ENCODE assay signal across 8 mouse cellular contexts in the genomic region with DNA sequence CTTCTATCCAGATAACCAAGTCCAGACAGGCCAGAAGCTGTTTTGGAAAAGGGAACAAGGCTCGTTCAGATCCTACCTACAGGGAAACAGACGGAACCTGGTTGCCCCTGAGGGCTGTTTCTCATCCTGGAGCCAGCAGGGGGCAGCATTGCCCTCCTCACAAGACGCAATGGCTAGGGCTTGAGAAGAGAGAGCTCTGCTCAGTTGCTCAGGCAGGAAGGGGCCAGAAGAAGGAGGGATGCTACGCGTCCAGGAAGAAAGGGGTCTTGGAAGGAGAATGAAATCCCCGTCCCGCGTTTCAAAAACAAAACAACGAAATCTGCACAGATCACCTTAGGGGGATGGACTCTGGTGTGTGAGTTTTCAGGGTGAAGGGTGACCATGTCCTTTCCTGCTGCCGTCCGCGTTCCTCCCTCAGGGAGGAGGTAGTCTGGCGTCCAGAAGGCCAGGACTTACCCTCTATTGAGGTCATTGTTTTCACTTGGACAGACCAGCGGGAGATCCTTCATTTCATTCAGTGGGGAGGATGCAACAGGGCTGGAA. TPM values are rescaled to one million over a fixed set of nuclear protein-coding genes. Genes with fewer than 3 reads are reported as not detected.
DNase-seq lines count a peak whose midpoint lies in the region; ATAC-seq and TF ChIP-seq lines count a peak whose summit lies in the region.

No protein-coding gene starts in this region.

- H3K4me3 ChIP-seq in MEL (ENCODE audit: control insufficient read depth in 1 of 2, insufficient read depth in 1 of 2, low read depth in 2 of 2, low read length in 2 of 2), result no peak overlapping the region
- H3K4me3 ChIP-seq in cerebellum, adult 2 months (replicated peaks; ENCODE audit: insufficient read depth, low read depth, low read length), result peak overlapping the region; percentile 28
- H3K4me3 ChIP-seq in layer of hippocampus, adult 2 months, result no peak overlapping the region; the same call in 1 of the 2 replicates
- no peak overlapping the region for H3K4me3 ChIP-seq in lung, postnatal 0 days (ENCODE audit: low read depth, low read length)

- no peak for TF ChIP-seq POLR2A in MEL (IDR thresholded peaks at IDR 0.05; ENCODE audit: control insufficient read depth in 1 of 2, insufficient read depth in 1 of 2, low read depth in 1 of 2, low read length in 2 of 2, poor library complexity in 1 of 2)
- TF ChIP-seq POLR2A in cerebellum, adult 2 months (IDR thresholded peaks at IDR 0.05; ENCODE audit: borderline replicate concordance, insufficient read depth, low read length), result no peak

- no peak overlapping the region for H3K4me2 ChIP-seq in lung, postnatal 0 days (replicated peaks; ENCODE audit: low read depth, low read length)

- no peak overlapping the region for H3K27ac ChIP-seq in MEL (ENCODE audit: control insufficient read depth, low read depth, low read length)
- H3K27ac ChIP-seq in cerebellum, adult 2 months (ENCODE audit: insufficient read depth, low read length), result no peak overlapping the region
- peak overlapping the region; percentile 54 for H3K27ac ChIP-seq in layer of hippocampus, adult 2 months
- H3K27ac ChIP-seq in lung, postnatal 0 days (ENCODE audit: low read length), result peak overlapping the region; percentile 78; the same call in 1 of the 2 replicates

- H3K9ac ChIP-seq in MEL (ENCODE audit: control insufficient read depth, low read depth, low read length, poor library complexity, severe bottlenecking), result no peak overlapping the region
- no peak overlapping the region for H3K9ac ChIP-seq in lung, postnatal 0 days (replicated peaks; ENCODE audit: low read depth)

- H3K9me3 ChIP-seq in MEL (replicated peaks; ENCODE audit: insufficient read depth, low read length), result no peaks in the 10 kb centered on the region
- H3K9me3 ChIP-seq in lung, postnatal 0 days (ENCODE audit: low read length), result no peaks in the 10 kb centered on the region

- 10% methylated on average over 14 of the region's 14 CpGs for WGBS in cerebellum, adult 2 months
- 14% methylated on average over 14 of the region's 14 CpGs for WGBS in lung, postnatal 0 days

- no peak for TF ChIP-seq EP300 in MEL (IDR thresholded peaks at IDR 0.05; ENCODE audit: low read depth in 1 of 2, low read length in 2 of 2)
- no peak for TF ChIP-seq EP300 in lung, postnatal 0 days (IDR thresholded peaks at IDR 0.05)

- TF ChIP-seq CTCF in MEL (IDR thresholded peaks at IDR 0.05 in 2 of 3, conservative IDR thresholded peaks at IDR 0.05 in 1 of 3; ENCODE audit: control insufficient read depth in 1 of 3, insufficient read depth in 1 of 3, low read depth in 2 of 3, low read length in 3 of 3, poor library complexity in 1 of 3, severe bottlenecking in 1 of 3), result peak; percentile 94 to 97 (median 94)
- TF ChIP-seq CTCF in cerebellum, adult 2 months (IDR thresholded peaks at IDR 0.05; ENCODE audit: borderline replicate concordance, insufficient read depth, low read depth, low read length), result peak; percentile 89
- peak; percentile 100 for TF ChIP-seq CTCF in layer of hippocampus, adult 2 months (conservative IDR thresholded peaks at IDR 0.05)
- TF ChIP-seq CTCF in lung, postnatal 0 days (IDR thresholded peaks at IDR 0.05), result peak; percentile 96

- H3K4me1 ChIP-seq in MEL (ENCODE audit: control insufficient read depth in 1 of 2, insufficient read depth in 2 of 2, low read length in 2 of 2), result no peaks in the 10 kb centered on the region
- peaks cover 3% of the 10 kb centered on the region; the same call in 1 of the 2 replicates for H3K4me1 ChIP-seq in cerebellum, adult 2 months (ENCODE audit: control insufficient read depth, insufficient read depth, low read length)
- H3K4me1 ChIP-seq in lung, postnatal 0 days (ENCODE audit: insufficient read depth, low read depth, low read length), result no peaks in the 10 kb centered on the region

- peak; percentile 78 for ATAC-seq in lung, postnatal 0 days

- DNase-seq in MEL (ENCODE audit: low read depth, low spot score), result peak; percentile 91
- peak; percentile 75 to 82 for DNase-seq in cerebellum, adult 2 months
- peak; percentile 97 for DNase-seq in forelimb bud, embryonic 11.5 days (ENCODE audit: low read depth, low spot score)
- DNase-seq in heart, postnatal 4 days, result peak; percentile 86
- DNase-seq in layer of hippocampus, adult 2 months (ENCODE audit: low spot score in 2 of 2), result peak; percentile 83 to 88
- peak; percentile 90 for DNase-seq in lung, postnatal 0 days (ENCODE audit: low spot score)
- peak; percentile 83 for DNase-seq in ovary, postnatal 14 days (ENCODE audit: low spot score)
- DNase-seq in thymus, postnatal 10 days (ENCODE audit: low spot score in 2 of 2), result peak; percentile 63 to 82

- no peaks in the 10 kb centered on the region for H3K79me2 ChIP-seq in MEL (ENCODE audit: control insufficient read depth, insufficient read depth, low read length, poor library complexity)

- H3K36me3 ChIP-seq in MEL (ENCODE audit: control insufficient read depth in 1 of 2, insufficient read depth in 2 of 2, low read length in 2 of 2), result 0 out of 4 replicates have a peak, but pooled peaks cover 0 to 2% of the 10 kb centered on the region in 2 experiments
- no peaks in the 10 kb centered on the region for H3K36me3 ChIP-seq in lung, postnatal 0 days (ENCODE audit: insufficient read depth, low read length)

- H3K27me3 ChIP-seq in MEL (ENCODE audit: control insufficient read depth in 1 of 2, insufficient read depth in 2 of 2, low read length in 2 of 2), result no peaks in the 10 kb centered on the region
- no peaks in the 10 kb centered on the region for H3K27me3 ChIP-seq in cerebellum, adult 2 months (ENCODE audit: control insufficient read depth, insufficient read depth, low read length)
- H3K27me3 ChIP-seq in lung, postnatal 0 days (replicated peaks; ENCODE audit: insufficient read depth, low read length), result no peaks in the 10 kb centered on the region

- TF ChIP-seq RAD21 in MEL (IDR thresholded peaks at IDR 0.05; ENCODE audit: low read depth, low read length), result peak; percentile 93

TF ChIP-seq in MEL, 35 proteins besides CTCF, POLR2A, EP300 and RAD21:
- TF ChIP-seq ELF1 (IDR thresholded peaks at IDR 0.05; ENCODE audit: low read depth, low read length), result 0 out of 2 replicates have a peak, but pooled peaks have one; percentile 7
- TF ChIP-seq ZNF384 (IDR thresholded peaks at IDR 0.05; ENCODE audit: low read depth, low read length), result no peak
- TF ChIP-seq E2F4 (IDR thresholded peaks at IDR 0.05; ENCODE audit: borderline replicate concordance, low read depth, low read length), result no peak
- peak; percentile 71 for TF ChIP-seq ZC3H11A (IDR thresholded peaks at IDR 0.05; ENCODE audit: low read depth, low read length)
- 0 out of 2 replicates have a peak, but pooled peaks have one; percentile 22 for TF ChIP-seq SIN3A (IDR thresholded peaks at IDR 0.05; ENCODE audit: low read length)
- TF ChIP-seq ETS1 (IDR thresholded peaks at IDR 0.05; ENCODE audit: low read depth, low read length), result no peak
- peak; percentile 84 for TF ChIP-seq SMC3 (IDR thresholded peaks at IDR 0.05; ENCODE audit: low read depth, low read length)
TF ChIP-seq in MEL: peak in this region for 4.

RNA-seq across cellular contexts. Expression of gene Haao, which starts 25.1 kb away (rescaled TPM):
- total RNA-seq in MEL (2012; rRNA removed), result 1.2 and 1.5 TPM in 2 replicates
- 1 to 10 TPM in 1 of 2 experiments, not detected in 1; 2.8 TPM for polyA plus RNA-seq in MEL (2012; ENCODE audit: insufficient read depth in 1 of 2, insufficient read length in 2 of 2, low read depth in 1 of 2, low replicate concordance in 2 of 2, missing spikeins in 1 of 2)
- 0.51 and 0.75 TPM in 2 replicates for polyA plus RNA-seq in cerebellum, adult 2 months (2012; rRNA removed)
- under 1 TPM in 1 of 2 experiments, not detected in 1; 0.36 TPM for total RNA-seq in heart, postnatal 4 days (2021)
- total RNA-seq in layer of hippocampus, adult 2 months (2021), result not detected
- 1.1 and 1.6 TPM in 2 replicates for polyA plus RNA-seq in lung, postnatal 0 days (2015; fragmentation: Nextera tagmentation; extraction: Ambion mirVana)

Comparison
In these comparisons a context has a peak if more than half of its experiments do, and no peak if none do; other contexts are left out.
1. H3K27ac ChIP-seq: peak in layer of hippocampus, adult 2 months (single experiment) and lung, postnatal 0 days (single experiment); none in MEL (single experiment) and cerebellum, adult 2 months (single experiment).
2. Peak in every context shown above with its lines, with median percentiles within 50 percentile points of each other: DNase-seq and CTCF ChIP-seq.